Mouse (Mus musculus) layer of hippocampus, adult 18-20 months (tissue): Measurements from ENCODE around the gene Rgs9. TPM values are rescaled to one million over a fixed set of nuclear protein-coding genes. Genes with fewer than 3 reads are reported as not detected.

ENCODE experiments used
- DNase-seq, 2 experiments: peaks; one replicate each; pipeline ENCODE4 v3.0.0; 2022; ENCODE audit warnings: low spot score in 2 of 2
- total RNA-seq, 2 experiments: library from RNA; stranded (reverse); gene quantifications; 2 replicates each; pipeline ENCODE4 v1.2.3; 2021

The Rgs9 gene
- total RNA-seq, 2 experiments from 2014 or later, result 12.3 to 14.1 TPM

DNA sequence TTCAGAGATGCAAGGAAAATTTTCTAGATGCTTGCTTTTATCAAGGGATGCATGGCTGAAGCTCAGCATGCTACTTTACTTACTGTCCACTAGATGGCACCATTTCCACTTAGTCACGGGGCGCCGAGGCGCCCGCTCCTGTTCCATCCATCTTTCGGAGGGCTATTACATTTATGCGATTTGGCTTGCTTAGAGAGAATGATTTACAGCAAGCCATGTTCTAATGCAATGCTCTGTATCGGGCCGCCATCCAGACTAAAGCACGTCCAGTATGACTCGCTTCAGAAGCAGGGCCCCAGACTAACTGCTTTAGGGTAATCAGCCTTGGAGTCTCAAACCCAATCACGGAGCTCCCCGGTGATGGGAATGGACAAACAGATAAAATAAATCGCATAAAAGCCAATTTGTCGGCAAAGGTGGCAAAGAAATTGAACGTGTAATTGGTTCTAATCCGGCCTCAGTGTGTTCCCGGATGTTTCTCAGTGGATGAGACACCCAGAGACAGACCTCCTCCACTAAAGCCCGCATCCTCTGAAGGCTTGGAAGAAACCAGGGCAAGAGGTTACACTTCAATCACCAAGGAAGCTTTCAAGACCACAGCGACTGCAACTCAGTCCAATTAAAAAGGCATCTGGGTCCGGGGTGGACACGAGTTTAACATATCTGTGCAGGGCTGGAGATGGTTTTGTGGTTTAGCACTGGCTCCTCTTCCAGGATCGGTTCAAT, 53.1 kb downstream of the Rgs9 start:
- peak; percentile 35 to 63 for DNase-seq

DNA sequence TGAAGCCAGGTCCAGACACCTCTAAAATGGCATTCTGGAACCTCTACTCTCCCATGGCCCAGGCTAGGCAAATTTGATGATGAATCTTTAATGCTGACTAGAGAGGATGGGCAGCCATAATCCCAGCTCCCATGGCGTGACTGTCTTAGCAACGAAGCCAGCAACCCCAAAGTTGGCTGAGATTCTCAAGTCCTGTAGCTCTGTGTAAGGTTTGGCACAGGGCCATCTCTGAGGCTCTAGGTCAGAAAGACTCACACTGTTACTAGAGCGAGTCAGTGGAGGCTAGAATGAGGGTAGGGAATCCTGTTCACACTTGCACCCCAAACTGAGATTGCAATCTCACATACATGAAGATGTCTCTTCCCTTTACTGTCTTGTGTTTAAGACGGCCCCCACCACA, 57.8 kb downstream of the Rgs9 start:
- no peak for DNase-seq

DNA sequence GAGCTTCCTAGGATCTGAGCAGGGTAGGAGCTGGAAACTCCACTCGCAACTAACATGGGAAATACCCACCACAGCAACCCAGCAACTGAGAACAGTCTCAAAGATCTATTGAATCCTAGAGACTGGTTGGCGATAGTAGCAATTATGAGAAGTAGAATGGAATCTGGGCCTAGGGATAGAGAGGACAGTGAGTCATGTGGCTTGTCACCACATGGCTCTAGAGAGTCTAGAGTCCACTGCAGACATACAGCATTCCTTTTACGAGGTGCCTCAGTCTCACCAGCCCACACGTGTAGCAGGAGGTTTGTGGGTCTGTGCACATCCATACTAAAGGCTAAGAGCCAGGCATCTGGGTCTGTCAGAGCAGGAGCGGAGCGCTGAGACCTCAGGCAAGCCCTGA, 59.3 kb downstream of the Rgs9 start:
- DNase-seq, result no peak

DNA sequence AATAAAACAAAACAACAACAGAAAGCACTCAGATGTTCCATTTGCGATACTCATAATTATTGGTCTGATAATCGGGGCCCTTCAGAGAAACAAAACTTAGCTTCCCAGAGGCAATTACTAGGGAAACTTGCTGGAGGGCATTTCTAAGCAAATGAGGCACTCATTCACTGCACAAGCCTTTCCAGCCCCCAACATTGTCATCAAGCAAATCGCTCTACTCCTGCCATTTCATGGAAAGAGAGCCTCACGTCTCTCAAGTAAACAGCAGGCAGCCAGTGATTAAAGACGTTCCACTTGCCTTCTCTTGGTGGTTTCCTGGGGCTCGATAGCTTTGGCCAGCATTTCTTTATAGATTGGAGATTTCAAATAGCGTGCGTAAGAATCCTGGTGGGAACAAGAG, 60.1 kb downstream of the Rgs9 start:
- DNase-seq, result no peak

DNA sequence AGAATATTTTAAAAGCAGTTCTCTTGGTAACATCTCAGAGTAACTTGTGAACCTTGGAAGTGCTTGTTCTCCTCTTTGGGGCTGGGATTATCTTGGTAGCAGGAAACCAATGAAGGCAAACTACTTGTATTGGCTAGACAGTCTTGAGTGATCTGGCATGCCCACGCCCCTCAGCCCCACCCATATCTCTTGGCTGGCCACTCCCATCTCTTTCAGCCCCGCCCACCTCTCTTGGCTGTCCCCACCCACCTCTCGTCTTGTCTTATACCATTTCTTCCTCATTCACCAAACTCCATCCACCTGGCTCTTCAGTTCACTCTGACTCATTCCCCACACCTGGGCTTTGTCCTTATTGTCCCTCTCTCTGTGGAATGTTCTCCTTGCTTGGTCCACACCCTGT, 64.3 kb downstream of the Rgs9 start:
- DNase-seq, result no peak

DNA sequence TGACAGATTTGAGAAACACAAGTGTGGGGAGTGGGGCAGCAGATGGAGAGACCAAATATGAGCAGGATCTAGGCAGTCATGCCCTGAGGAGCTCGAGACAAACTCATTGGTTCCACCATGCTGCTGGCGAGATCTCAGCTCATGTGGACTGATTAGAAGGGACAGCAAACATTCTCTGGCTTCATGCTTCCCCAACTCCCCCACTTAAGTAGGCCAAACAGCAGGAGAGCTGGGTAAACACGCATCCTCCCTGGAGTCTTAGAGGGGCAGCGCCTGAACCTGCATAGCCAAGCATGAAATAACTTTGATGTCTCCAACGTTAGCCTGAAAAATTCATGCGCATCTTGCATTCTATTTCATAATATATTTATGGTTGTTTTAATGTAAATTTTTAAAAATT, 65.1 kb downstream of the Rgs9 start:
- DNase-seq, result no peak

DNA sequence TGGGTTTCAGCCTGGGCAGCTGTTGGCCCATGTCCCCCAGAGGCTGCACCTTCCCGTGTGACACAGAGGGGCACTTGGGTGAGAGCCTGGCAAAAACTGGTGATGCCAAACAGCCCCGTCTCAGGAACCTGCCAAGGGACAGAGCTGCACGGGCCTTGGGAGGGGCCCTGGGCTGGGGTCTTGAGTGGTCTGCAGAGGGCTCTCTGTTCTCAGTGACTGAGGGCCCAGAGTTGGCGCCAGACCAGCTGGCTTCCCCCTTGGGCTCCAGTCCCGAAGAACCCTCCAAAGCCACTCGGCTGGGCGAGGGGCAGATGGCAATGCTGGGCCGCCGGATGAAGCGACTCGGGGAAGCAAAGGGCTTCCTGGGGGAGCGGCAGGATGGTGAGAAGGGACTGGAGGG, 70.8 kb downstream of the Rgs9 start:
- no peak for DNase-seq

DNA sequence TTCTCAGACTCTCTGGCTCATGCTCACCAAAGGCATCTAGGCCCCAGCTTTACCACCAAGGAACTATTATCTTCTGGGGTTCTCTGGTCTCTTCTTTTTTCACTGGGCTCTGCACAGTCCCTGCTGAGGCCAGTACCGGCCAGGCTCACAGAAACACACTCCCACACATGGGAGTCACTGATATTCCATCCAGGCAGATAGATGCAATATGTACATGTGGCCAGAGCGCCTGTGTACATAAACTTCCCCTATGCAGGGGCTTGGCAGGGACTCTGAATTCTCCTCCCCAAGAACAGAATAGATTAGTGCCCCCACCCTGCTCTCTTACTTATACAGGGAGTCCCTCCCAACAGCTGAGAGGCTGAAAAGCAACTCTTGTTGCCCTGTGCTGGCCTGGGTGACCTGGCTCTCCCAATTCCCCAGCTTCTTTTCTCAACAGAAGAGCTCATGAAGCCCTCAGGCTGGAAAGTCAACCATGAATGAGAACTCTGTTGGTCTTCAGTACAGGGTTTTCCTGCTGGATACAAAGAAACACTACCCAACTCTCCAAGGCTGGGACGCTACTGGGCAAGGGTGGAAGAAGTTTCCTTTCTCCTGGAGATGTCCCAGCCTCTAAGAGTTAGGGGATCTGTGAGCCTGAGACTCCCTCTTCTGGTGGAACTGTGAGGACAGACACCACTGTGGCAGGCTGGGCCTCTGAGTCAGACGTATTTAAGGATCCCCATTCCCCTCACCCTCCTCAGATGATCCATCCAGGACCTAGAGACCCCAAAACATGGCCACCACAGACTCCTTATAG, 76.5 kb downstream of the Rgs9 start:
- DNase-seq, result peak in 1 of 2 experiments; percentile 15

DNA sequence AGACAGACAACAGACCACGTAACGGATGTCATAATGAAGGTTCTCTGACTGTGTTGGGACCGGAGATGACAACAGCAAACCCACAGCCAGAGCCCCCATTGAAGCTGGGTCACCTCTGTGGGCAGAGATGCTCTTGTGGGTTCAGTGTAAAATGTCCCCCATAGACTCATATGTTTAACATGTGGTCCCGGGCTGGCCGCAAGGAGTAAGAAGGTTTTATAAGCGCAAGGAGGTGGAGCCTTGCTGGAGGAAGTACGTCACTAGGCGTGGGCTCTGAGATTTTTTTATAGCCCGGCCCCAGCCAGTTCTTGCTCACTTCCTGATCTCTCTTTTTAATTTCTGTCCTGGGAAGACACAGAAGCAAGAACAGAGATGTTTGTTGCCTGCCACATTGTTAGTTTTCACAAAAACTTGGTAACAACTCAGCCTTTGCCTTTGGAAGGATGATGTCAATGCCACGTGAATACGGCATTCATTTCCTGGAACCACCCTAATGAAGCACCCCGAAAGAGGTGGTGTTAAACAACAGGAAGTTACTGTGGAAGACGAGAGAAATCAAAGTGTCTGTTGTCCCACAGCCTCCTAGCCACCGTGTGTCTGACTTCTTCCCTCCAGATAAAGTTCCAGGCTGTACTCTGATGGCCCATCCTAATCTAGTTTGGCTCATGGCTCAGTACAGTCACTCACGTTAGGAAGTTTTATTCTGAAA, 79.1 kb downstream of the Rgs9 start:
- no peak for DNase-seq

DNA sequence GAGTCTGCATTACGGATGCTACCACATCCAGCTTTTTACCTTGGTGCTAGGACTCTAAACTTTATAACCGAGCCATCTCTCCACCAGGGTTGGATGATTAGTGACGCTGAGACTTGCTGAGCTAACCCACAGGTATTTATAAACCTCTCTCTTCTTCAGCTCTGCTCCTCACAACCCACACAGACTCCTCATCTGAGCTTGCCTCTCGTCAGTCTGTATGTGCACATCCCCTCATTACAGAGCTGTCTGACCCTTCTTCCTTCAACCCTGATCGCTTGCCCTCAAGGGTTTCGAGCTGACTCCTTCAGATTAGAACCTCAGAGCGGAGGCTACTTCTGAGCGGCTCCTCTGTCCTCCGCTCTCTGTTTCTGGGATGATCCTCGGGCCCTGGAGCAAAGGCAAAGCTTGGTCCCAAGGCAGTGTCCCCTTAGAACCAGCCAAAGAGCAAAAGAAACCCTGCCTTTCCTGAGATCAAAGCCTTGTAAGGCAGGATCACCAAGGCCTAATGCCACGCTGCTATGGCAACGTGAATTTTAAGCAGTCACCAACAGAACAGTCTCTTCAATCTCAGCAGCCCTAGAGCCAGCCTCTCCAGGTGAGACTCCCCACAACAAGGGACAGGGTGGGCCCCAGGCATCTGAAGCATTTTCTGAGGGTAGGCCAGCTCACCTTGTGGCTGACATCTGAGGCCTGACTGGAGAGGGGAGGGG, 79.9 kb downstream of the Rgs9 start:
- DNase-seq, result peak in 1 of 2 experiments; percentile 24

DNA sequence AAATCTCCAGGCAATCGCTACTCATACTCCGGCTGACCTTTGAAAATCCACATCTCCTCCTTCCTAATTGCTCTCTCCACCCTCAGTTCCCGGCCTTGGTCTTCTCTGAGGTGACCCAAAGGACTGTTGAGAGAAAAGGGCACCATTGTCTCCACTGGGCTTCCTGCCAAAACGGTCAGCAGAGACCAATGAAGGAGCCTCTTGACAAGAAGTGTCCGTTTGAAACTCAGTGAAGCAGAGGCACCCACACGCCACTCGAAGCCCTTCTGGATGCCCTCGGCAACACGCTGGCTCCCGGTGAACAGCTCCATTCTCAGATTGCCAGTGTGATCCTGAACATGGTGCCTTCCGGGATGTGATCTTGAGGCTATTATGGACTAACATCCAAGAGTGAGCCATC, 87.2 kb downstream of the Rgs9 start:
- peak in 1 of 2 experiments; percentile 8 for DNase-seq

DNA sequence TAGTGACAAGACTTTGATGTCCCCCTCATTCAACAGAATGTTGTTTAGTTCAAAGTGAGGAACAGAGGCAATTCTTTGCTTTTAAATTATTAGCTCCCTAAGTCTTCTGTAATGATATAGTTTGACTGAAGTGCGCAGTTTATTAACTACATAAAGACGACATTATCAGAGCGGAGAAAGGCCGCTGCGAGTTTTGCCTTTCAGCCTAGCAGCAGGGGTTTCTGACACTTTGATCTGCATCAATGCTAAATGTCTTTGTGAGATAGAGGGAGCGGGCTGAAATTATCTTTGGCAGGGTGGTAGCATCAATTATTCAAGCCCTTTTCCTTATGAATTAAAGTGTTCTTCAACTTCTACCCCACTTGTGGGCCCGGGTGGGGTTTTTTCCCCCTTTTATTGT, 87.6 kb downstream of the Rgs9 start:
- DNase-seq, result no peak

DNA sequence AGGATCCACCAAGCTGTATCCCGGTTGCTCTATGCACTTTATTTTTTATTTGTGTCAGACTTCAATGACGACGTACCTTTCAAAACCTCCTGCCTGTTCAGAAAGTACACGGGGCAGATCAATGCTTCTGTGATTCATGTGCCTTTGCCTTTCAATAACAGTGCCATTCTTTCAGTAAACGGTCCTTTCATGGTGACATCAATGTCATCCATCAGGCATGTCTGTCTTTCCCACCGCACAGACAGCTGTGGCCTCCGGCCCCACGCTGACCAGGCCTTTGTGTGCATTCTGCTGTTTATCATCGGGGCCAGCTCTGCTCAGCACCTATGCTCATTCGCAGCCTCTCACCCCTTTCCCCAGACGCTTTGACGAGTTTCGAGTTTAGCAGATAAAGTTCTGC, 91.2 kb downstream of the Rgs9 start:
- no peak for DNase-seq

DNA sequence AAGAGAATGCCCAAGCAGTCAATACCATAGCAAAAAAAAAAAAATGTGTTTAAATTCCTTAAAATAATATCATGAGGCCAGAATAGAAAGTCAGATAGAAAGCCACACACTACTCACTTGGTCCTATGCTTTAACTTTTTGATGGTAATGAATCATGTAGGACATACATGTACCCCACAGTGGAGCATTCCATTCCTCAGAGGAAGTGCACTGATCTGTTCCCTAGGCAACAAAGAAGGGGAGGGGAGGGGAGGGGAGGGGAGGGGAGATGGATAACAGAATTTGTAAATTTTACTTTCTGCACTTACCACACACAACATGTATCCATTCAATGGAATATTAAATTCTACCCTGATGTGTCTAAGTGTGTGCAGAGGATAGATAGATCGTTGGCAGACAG, 91.9 kb downstream of the Rgs9 start:
- no peak for DNase-seq

DNA sequence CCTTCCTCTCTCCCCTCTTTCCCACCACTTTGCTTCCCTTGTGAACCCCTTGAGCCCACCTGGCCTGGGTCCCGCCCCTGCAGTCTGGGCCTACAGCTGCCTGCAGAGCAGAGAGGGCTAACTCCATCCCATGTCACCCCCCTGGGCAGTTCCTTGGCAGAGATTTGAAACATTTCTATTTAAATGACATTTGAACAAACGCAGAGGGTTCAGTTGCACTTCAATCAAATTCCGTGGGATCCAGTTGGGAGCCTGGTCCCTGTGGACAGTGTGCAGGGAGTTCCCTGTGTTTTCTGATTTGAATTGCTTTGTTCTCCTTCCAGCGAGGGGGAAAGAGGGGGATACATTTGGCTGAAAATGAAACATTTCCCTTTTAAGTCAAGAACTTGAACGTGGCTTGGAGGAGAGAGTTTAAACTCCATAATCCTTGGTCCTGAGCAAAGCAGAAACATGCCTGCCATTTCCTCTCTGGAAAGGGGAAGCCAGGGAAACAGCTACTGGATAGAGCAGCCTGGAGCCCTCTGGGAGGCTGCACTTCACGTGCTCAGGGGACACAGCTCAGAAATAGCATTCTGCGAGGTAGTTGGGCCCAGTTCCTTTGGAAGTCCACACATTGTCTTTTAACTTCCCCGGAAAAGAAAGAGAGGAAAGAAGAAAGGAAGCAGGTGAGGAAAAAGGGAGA, 98.2 kb downstream of the Rgs9 start:
- no peak for DNase-seq

DNA sequence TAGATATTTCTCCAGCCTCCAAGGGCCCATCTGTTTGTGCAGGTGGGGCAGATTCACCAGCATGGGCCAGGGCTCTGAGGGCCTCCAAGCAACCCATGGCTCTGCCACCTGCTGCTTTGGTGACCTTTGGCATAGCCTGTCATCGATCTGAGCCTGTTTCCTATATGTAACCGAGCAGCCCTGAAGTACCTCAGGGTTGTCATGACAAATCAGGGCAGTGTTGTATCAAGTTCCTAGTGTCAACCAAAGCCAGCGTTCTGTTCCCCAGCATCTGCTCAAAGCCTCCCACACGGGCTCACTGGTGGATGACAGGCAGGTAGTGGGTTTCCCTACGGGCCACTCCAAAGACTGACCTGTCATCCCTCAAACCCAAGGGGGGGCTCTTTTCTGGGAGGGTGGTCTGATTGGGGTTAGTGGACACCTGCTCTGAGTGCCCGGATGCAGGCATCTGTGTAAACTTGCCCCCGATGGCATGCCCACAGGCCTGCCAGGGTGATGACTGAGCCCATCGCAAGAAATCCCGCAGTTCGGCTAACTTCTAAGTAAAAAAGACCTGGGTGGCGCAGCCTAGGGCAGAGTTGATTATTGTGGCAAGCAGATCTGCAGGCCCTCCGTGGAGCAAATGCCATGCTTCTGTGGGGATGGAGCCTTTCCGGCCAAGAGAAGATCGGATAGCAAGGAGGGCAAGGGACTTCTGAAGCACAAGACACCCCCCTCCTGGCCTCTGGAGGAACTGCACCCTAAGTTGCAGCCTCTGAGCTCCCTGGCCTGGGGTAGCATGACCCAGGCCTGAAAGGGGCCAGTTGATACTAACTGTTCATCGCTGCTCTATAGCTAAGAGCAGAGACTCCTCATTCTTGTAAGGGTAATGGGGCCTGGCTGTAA, 105.0 kb downstream of the Rgs9 start:
- DNase-seq, result peak; percentile 37 to 79

DNA sequence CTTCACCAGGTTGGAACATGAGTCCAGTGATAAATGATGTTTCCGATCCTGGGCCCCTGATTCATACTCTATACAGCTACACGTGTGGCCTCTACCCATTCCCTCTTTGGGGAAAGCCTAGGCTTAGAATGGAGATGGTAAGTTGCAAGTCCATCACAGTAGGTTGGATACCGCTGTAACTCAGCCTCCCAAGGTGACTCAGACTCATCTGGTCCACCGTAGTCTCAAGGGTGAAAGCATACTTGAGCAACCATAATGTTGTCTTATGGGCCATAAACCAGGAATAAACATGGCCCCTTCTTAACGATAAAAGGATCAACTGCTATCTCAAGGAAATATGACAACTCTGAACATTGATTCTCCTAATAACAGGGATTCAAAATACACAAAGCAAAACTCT, 109.7 kb downstream of the Rgs9 start:
- no peak for DNase-seq

DNA sequence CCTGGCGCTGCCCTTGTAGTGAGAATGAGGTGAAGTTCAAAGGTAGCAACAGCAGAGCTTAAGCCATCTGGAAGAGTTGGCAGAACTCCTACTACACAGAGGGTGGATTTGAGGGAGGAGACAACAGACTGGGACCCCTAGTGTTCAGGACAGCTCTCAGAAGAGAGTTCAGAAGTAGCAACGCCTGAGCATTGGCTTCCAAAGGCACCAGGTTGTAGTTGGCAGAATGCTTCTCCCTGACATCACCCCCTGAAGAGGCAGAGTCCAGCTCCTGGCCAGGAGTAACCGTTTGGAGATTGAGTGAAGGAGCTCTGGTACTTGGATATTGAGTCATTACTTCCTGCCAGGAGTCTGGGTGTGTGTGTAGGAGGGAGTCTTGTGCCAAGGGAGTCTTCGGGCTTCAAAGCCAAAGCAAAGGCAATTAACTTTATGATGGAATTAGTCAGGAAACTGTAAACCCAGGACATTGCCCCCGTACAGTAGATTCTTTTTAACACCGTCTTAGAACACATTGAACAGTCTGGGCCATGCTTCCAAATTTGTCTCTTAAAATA, 110.2 kb downstream of the Rgs9 start:
- DNase-seq, result no peak

DNA sequence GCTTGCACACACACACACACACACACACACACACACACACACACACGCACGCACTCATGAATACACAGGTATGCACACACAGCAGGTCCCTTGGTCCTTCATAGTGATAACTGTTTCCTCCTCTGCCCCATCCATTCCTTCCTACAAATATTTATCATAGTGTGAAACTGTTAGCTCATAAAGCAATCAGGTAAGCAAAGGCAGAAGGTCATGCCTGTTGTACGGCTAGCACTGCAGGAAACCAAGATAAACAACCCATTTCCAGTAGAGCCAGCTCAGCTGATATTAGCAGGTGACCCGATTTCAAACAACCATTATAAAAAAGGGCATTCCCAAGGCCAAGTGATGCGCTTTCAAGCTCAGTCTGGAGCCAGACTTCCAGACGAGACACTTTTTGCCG, 116.8 kb downstream of the Rgs9 start:
- no peak for DNase-seq

DNA sequence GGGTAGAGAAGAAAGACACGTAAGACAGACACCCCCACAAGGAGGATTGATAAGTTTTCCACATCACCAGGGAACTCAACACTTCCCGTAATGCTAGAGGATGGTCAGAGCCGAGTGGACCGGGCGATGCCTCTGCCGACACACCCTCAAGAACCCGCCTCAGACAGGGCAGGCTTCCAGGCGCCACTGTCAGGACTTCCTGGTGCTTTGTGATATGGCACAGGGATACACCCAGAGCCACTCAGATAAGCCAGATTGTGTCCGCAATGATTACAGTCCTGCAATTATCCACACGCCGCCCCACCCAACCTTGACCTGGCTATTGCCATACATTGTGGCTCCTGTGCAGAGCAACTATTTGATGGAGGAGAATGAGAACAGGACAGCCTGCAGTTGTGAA, 117.6 kb downstream of the Rgs9 start:
- no peak for DNase-seq
